Mouse (Mus musculus) T-helper 2 cell (primary cell): ENCODE measurements around the gene Fgd3.

Source experiments
- in situ Hi-C: fragments of 300-600 bp; cut with MboI, MseI; formaldehyde crosslinking; loops from one replicate; pipeline ENCODE4 v1.15.1; 2025; ENCODE audit warnings: high pct_unique_total_duplicates

The Fgd3 gene

GRCm38 (mm10) chr13:49320040-49320439 lies at the start of gene Fgd3:
TSS of gene Fgd3 (minus strand) at chr13:49320311.
- in situ Hi-C loops, result no loop called here

- in situ Hi-C loops, result no loop called here
Measured at GRCm38 (mm10) chr13:49369404-49369803, 49.3 kb upstream of the Fgd3 start.

- in situ Hi-C loops, result no loop called here
Measured at GRCm38 (mm10) chr13:49367657-49368440, 47.7 kb upstream of the Fgd3 start.

GRCm38 (mm10) chr13:49364716-49365115 lies 44.6 kb upstream of the Fgd3 start:
- in situ Hi-C loops, result no loop called here

- in situ Hi-C loops, result no loop called here
Measured at GRCm38 (mm10) chr13:49362804-49363203, 42.7 kb upstream of the Fgd3 start.

- in situ Hi-C loops, result no loop called here
Measured at GRCm38 (mm10) chr13:49362364-49362763, 42.3 kb upstream of the Fgd3 start.

- in situ Hi-C loops, result no loop called here
Measured at GRCm38 (mm10) chr13:49360906-49361406, 40.8 kb upstream of the Fgd3 start.

GRCm38 (mm10) chr13:49358184-49358583 lies 38.1 kb upstream of the Fgd3 start:
- in situ Hi-C loops, result no loop called here

GRCm38 (mm10) chr13:49357367-49358026 lies 37.4 kb upstream of the Fgd3 start:
- in situ Hi-C loops, result no loop called here

- in situ Hi-C loops, result no loop called here
Measured at GRCm38 (mm10) chr13:49356090-49356489, 36.0 kb upstream of the Fgd3 start.

- in situ Hi-C loops, result no loop called here
Measured at GRCm38 (mm10) chr13:49355461-49356061, 35.5 kb upstream of the Fgd3 start.

GRCm38 (mm10) chr13:49353991-49354507 lies 33.9 kb upstream of the Fgd3 start:
- in situ Hi-C loops, result no loop called here

GRCm38 (mm10) chr13:49353422-49353821 lies 33.3 kb upstream of the Fgd3 start:
- in situ Hi-C loops, result no loop called here

GRCm38 (mm10) chr13:49352581-49353159 lies 32.6 kb upstream of the Fgd3 start:
- in situ Hi-C loops, result no loop called here

- in situ Hi-C loops, result no loop called here
Measured at GRCm38 (mm10) chr13:49349836-49350505, 29.9 kb upstream of the Fgd3 start.

GRCm38 (mm10) chr13:49349335-49349734 lies 29.2 kb upstream of the Fgd3 start:
- in situ Hi-C loops, result no loop called here

- in situ Hi-C loops, result no loop called here
Measured at GRCm38 (mm10) chr13:49348522-49348921, 28.4 kb upstream of the Fgd3 start.

GRCm38 (mm10) chr13:49345476-49345875 lies 25.4 kb upstream of the Fgd3 start:
- in situ Hi-C loops, result no loop called here

GRCm38 (mm10) chr13:49344567-49344966 lies 24.5 kb upstream of the Fgd3 start:
- in situ Hi-C loops, result no loop called here

- in situ Hi-C loops, result no loop called here
Measured at GRCm38 (mm10) chr13:49342723-49343100, 22.6 kb upstream of the Fgd3 start.
